Mouse (Mus musculus) heart, adult 9 months (tissue): ENCODE results near the gene Oaz1.

Experiments
- DNase-seq, 2 experiments: peaks; one replicate each; pipeline ENCODE4 v3.0.0; 2022; ENCODE audit warnings: low spot score in 2 of 2

The Oaz1 gene

DNA sequence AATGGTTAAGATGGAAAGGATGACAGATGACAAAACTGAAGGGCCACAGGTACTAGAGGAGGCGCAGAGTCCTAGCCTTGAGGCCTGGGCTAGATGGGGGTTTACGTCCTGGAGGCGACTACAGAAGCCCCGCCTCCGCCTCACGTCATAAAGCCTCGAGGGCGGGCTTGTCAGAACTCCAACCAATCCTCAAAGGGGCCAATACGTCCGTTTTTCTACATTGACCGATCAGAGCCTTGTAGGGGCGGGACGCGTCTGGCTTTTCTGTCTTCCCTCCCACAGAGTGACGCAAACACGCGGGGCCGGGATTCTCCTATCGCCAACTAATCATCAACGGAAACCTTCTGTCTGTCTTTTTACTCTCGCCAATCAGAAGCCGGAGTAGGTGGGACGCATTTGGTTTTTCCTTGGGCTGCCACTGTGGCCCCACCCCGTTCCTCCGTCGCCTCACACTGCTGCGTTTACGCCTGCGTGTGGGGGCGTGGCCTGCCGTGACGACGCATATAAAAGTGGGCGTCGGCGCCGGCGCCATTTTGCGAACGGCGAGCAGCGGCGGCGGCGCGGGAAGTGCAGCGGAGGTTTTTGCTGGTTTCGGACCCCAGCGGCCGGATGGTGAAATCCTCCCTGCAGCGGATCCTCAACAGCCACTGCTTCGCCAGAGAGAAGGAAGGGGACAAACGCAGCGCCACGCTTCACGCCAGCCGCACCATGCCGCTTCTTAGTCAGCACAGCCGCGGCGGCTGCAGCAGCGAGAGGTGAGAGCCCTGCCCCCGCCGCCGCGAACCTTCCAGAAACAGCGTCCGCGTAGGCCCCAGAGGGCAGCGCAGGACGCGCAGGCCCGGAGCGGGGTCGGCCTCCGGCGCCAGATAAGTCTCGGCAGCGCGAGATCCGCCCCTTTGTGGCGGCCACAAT is at the start of gene Oaz1:
Oaz1 (plus strand) TSS at position 506 of the 912 bp plus-strand sequence.
- peak; percentile 100 for DNase-seq

DNA sequence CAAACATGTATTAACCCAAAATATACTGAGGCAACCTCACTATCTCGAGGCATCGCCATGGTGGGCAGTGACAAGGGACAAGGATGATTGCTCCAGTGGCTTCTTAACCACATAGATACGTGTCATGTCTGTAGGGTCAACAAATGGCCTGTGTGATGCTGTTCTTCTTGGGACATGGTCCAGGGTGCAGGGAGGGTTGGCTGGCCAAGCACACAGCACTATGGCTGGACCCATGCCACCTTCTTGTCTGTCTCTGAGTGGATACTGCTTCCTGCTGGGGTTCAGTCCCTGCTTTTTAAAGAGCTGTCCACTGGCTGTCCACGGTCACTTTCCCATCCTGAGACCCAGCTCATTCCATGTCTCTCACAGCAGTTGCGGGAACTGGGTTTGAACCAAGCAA is 49.3 kb upstream of the Oaz1 start:
- DNase-seq, result no peak

DNA sequence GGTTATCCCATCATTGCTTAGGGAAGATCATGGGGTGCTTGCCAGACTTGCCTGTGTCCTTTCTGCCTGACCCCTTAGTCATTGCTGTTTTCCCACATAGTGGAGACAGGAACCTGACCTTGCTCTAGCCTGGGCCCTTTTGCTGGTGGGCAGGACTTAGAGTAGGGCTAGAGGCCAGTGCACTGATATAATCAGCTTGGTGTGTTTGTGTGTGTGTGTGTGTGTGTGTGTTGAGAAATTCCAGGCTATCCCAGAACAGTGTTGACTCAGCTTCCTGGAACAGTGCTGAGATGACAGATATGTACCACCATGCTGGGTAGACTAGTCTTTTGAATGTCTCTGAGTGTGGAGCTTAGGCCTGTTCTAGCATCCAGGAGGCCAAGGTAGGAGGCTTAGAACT is 46.9 kb upstream of the Oaz1 start:
- DNase-seq, result no peak

DNA sequence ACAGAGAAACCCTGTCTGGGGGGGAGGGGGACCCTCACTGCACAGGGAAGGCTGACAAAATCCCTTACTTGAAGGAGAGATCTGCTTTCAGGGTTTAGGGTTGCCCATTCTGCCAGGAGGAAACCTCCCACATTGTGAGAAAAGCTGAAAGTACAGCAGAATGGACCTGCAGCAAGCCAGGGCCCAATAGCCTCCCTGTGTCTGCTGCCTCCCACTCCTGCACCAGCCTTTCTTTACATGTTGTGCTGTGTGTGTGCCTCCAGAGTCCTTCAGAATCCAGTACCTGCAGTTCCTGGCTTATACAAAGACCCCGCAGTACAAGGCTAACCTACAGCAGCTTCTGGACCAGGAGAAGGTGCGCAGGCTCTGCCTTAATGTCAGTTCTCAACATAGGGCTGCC is 42.2 kb upstream of the Oaz1 start:
- no peak for DNase-seq

DNA sequence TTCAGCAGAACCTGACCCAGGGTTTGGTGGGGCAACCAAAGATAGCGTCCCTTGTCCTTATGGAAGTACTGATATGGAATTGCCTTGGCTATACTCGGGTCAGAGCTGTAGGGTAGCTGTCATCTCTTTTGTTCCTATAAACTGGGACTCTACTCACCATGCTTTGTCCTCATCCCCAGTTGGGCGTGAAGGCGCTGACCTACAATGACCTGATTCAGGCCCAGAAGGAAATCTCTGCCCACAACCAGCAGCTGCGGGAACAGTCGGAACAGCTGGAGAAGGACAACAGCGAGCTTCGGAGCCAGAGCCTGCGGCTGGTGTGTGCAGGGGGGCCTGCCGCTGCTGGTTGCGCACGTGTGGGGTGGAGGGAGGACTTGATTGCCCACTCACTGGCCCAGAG is 41.6 kb upstream of the Oaz1 start:
- peak; percentile 52 to 53 for DNase-seq

DNA sequence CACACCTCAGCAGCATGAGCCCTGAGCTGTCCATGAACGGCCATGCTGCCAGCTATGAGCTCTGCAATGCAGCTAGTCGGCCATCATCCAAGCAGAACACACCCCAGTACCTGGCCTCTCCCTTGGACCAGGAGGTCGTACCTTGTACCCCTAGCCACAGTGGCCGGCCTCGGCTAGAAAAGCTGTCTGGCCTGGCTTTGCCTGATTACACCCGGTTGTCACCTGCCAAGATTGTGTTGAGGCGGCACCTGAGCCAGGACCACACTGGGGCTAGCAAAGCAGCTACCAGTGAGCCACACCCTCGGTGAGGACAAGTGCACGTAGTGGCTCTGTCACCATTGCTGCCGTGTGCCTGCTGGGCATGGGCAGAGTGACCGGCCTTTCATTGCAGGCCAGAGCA is 40.5 kb upstream of the Oaz1 start:
- no peak for DNase-seq

DNA sequence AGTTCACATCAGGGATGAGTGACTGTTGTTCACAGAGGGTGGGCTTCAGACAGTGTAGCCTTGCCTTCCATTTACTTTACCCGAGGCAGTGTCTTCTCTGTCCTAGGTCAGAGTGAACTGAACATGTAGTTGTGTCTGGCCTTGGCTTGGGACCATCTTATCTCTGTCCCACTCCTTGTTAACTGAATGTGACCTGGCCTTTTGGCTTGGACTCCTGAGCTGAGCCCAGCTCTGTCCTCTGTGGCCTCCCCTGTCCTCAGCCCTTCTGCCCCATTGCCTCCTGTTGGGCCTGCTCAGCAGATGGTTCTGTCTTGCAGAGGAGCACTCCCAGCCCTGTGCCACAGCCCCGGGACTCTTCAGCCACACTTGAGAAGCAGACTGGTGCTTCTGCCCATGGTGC is 38.9 kb upstream of the Oaz1 start:
- DNase-seq, result peak; percentile 59 to 67

DNA sequence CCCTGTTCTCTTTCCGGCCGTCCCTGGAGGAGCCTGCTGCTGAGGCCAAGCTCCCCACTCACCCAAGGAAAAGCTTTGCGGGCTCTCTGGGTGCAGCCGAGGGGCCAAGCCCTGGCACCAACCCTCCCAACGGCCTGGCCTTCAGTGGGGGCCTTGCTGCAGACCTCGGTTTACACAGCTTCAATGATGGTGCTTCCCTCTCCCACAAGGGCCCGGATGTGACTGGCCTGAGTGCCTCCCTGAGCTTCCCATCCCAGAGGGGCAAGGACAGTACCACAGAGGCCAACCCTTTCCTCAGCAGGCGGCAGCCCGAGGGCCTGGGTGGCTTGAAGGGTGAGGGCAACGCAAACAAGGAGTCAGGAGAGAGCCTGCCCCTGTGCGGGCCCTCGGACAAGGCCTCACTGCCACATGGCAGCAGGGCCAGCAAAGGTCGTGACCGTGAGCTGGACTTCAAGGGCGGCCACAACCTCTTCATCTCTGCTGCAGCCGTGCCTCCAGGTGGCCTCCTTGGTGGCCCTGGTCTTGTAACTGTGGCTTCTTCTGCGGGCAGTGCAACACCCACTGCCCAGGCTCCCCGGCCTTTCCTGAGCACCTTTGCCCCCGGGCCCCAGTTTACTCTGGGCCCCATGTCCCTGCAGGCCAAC is 35.6 kb upstream of the Oaz1 start:
- DNase-seq, result no peak

DNA sequence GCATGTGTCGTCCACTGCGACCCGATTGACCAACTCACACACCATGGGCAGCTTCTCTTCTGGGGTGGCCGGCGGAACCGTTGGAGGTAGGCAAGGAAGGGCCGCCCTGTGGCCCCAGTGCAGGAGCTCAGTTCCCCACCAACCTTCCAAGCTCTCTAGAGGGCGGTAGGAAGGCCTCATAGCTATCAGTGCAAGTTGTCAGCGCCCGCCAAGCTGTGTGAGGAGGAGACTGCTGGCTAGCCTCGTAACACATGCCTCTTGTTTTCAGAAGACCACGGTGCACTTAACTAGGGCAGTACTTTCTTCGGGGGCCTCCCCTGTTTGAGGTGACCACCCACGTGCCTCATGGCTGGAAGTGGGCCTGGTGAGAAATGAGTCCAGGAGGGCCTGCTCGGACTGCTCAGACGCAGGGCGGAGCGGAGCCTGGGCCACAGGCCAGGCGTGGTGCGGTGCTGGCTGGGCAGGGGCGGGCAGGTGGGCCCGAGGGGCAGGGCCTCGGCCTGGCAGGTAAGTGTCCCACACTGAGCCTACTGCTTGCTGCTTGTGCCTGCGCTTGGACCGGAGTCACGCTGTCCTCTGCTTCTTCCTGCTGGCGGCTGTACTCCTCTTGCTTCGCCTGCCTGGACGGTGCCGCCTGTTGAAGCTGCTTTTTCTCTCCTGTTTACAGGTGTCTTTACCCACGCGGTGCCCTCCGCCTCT is 34.8 kb upstream of the Oaz1 start:
- DNase-seq, result peak in 1 of 2 experiments; percentile 43

DNA sequence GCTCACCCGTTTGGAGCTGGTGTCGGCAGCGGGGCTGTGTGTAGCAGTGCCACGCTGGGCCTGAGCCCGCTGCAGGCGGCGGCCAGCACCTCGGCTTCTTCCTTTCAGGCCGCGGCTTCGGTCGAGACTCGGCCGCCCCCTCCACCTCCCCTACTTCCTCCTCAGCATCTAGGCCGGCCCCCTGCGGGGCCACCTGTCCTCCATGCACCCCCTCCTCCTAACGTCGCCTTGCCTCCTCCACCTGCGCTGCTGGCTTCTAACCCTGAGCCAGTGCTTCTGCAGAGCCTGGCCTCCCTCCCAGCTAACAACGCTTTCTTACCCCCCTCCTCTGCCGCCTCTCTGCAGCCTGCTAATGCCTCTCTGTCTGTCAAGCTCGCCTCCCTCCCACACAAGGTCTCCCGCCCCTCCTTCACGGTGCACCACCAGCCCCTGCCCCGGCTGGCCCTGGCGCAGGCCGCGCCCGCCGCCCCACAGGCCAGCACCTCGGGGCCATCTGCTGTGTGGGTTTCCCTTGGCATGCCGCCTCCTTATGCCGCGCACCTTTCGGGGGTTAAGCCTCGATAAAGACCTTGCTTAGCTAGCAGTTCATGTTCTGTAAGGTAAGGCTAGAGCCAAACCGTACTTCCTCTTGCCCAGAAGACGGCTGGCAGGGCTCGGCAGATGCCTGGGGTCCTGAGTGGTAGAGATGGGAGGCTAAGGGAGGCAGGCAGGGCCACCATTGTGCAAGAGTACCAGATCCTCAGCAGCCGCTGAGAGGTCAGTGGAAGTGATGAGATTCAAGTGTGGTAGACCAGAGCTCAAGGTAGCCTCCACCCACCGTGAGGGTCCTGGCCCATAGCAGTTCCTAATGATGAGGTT is 34.1 kb upstream of the Oaz1 start:
- DNase-seq, result no peak

DNA sequence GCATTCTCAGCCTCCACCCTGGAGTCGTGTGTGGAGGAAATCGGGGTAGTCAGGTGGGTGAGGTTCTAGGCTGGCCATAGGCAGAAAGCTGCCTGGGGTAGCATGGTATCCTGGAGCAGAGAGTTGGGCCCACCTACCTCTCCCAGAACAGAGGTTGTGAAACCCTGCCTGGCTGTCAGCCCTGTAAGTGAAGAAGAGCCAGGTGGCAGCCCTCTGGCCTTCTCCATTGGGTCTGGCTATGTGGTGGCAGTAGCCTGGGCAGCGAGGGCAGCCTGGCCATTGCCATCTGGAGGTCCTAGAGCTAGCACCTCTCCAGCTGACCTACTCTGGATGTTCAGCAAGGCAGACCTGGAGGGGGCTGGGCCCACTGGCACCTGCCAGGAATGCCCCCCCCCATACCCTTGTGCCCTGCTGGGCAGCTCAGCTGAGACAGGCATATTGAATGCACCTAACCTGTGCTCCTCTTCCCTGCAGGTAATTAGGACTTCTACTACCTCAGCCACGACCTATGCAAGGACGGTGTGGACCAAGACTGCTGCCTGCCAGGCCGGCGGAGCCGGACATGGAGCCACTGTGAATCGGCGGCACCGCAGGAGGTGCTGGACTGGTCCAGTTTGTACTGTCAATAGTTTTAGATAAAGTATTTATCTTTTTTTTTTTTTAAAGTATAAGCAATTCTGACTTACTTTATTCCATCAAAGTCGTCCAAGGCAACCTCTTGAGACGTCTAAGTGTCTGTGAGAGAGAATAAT is 33.2 kb upstream of the Oaz1 start:
- no peak for DNase-seq

DNA sequence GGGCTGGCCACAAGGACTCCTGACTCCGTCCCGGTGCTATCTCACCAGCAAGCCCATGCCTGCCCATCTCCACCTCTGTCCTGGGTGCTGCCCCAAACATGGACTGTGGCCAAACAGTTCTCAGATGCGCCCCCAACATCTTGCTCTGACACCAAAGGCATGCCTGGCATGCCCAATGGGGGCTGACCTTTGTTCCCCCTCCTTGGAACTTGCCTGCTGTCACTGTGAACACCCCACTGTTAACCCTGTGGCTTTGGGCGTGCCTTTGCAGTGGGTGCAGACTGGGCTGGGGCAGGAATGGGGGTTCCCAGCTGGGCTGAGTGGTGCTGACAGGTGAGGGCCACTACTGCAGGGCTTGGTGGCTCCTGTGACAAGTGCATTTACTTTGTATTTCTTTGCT is 32.7 kb upstream of the Oaz1 start:
- no peak for DNase-seq

DNA sequence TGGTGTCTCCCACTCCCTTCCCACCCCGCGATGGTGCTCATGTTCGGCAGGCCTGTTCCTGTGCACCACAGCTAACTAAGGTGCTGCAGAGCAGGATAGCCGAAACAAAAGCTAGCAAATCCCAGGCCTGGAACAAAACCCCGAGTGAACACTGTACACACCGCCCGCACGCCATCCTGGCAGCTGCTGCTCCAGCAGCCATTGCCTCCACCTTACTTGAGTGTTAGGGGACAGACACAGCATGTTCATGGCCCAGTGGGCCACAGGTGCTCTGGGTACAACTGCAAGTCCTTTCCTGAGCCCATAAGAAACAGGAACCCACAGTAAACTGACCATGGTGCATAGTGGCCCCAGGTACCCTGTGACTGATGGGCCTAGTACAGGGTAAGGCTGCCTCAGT is 31.7 kb upstream of the Oaz1 start:
- no peak for DNase-seq

DNA sequence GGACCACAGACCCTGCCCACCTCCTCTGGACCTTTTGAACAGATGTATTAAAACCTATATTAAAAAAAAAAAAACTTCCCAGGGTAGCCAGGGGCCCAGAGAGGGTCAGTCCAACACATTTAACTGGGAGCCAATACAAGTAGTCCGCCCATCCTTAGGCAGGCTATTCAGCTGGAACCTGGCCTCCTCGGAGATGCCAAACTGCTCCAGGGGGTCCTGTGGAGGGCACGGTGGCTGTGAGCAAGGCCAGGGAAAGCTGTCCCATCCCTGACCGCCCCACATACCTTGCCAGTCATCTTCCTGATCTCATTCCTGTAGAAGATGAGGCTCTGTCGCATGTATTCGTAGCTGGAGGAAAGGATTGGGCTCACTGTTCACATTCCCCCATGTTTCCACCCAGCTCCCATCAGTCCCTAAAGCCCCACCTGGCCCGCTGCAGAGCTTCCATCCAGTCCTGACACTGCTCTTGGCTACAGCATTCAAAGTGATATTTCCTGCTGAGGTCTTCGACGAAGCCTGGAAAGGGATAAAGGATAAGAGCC is 30.1 kb upstream of the Oaz1 start:
- no peak for DNase-seq

DNA sequence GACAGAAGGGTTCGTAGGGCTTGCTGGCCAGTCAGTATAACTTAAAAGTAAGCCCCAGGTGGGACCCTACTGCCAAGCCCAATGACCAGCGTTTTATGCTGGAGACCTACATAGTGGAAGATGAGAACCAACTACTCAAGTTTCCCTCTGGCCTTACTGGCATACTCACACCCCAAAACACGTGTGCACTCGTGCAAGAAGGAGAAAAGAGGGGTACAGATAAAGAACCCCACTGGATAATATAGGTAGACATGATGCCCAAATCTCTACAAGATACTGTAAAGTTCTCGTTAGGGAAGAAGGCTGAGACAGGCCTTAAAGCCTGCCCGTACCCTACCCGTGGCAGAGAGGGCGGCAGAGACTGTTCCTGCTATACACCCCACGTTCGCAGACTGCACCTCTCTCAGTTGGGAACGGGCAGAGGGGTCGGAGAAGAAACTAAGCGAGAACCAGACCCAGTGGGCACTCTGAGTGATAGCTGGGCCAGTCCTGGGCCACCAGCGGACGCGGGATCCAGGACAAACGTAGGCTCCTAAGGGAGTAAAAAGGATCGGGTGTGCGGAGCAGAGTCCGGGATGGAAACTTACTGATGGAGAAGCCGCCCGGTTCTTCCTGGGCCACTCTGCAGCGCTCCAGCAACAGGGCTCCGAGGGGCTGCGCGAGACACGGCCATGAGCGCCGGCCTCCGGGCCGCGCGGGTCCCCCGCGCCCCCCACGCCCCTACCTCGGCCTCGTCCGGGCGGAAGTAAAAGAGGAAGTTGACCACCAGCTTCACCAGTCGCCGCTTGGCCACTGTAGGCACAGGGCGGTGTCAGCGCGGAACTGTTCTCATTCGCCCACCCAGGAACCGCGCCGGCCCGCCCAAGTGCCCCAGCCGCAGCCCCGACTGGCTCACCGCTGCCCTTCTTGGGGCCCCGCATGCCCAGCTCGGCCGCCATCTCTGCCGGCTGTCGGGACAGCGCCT is 29.0 kb upstream of the Oaz1 start:
- DNase-seq, result no peak

DNA sequence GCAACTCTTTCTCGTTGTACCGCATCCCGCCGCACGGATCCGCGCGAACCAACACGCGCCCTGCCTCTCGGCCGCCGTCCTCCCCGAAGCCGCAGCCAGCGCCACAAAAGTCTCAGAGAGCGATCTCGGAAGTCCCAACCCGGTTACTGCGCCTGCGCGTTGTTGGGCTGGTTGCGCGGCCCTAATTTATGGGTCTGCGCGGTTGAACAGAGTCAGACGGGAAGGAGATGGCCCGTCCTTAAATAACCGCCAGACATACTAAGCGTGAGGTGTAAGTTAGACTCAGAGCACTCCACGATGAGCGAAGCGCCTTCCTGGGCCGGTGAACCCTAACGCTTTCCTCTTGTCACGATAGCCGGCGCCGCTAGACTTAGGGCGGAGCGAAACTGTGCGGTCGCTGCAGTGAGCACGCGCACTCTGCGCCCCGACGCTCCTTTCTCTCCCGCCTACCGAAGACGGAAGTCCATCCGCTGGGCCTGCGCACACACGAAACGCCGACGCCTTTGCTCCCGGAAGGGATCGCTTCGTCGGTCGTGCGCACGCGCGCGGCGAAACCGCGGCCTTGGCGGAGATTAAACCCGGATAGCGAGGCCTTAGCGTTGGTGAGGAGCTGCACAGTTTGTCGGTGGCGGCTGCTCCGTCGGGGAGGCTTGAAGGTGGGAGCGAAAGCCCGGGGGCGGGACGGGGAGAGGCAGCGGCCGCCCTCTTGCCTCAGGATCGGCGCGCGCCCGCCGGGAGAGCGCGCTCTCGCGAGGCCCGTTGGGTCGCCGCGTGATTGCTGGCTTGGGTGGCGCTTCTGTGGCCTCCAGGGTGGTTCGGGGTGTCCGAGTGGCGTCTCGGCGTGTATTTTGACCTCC is 28.1 kb upstream of the Oaz1 start, which contains the start of the genes Sf3a2 and Plekhj1:
Sf3a2 (plus strand) TSS at position 49 of the 857 bp plus-strand sequence.
Plekhj1 (minus strand) TSS at position 477 of the 857 bp plus-strand sequence.
- DNase-seq, result peak; percentile 94 to 95

DNA sequence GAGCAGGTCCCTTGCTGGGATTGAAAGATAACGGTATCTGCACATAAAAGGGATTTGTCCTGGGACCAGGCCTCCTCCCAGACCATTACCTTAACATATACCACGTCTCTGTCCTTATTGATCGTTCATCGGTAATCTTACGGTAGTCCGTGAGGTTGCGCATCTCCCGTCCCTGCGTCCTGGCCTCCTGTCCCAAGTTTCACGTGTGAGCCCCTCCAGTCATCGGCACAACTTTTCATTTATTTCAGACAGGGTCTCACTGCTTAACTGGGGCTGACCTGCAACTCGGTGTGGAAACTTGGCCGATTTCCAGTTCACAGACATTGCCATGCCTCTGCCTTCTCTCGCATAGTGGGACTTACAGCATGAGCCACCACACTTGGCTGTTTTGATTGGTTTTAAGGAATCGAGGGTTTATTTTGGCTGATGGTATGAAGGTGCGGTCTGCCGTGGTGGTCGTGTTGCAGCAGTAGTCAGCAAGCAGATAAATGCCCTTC is 27.3 kb upstream of the Oaz1 start:
- DNase-seq, result no peak
